Mouse (Mus musculus) kidney, adult 2 months (tissue): ENCODE measurements at regions not wholly inside any gene's neighbourhood (a gene's known extent, or its start where the extent isn't known, plus 50 kb on each side); places are given as distances from the start of the nearest gene placed in this dataset.

Experiments used
- DNase-seq: peaks from one replicate; pipeline ENCODE4 v3.0.0; 2021
- H3K27ac ChIP-seq: fragments of 200-500 bp; 2 replicates; pipeline ENCODE4 v1.5.1; 2012; ENCODE audit warnings: low read depth, low read length, control low read depth, inconsistent platforms; ENCODE audit not compliant: insufficient read depth
- H3K27me3 ChIP-seq: fragments of 200-500 bp; replicated peaks from 2 replicates; pipeline ENCODE4 v1.6.1; 2012; ENCODE audit warnings: mild to moderate bottlenecking, moderate library complexity, low read length, inconsistent platforms; ENCODE audit not compliant: control insufficient read depth, insufficient read depth
- H3K36me3 ChIP-seq: fragments of 200-500 bp; 2 replicates; pipeline ENCODE4 v1.6.1; 2012; ENCODE audit warnings: mild to moderate bottlenecking, moderate library complexity, low read length, inconsistent platforms; ENCODE audit not compliant: control insufficient read depth, insufficient read depth
- H3K4me1 ChIP-seq: fragments of 200-500 bp; 2 replicates; pipeline ENCODE4 v1.6.1; 2011; ENCODE audit warnings: low read length; ENCODE audit not compliant: control insufficient read depth, insufficient read depth
- H3K4me3 ChIP-seq: fragments of 200-500 bp; 2 replicates; pipeline ENCODE4 v1.5.1; 2011; ENCODE audit warnings: mild to moderate bottlenecking, low read depth, low read length, control low read depth; ENCODE audit not compliant: insufficient read depth
- CTCF ChIP-seq: fragments of 200-500 bp; conservative IDR thresholded peaks from 2 replicates; pipeline ENCODE4 v1.5.1; 2011; ENCODE audit warnings: low read depth, mild to moderate bottlenecking, control low read depth, low read length, moderate library complexity, mixed read lengths; ENCODE audit not compliant: insufficient read depth, insufficient read length
- POLR2A ChIP-seq: fragments of 200-500 bp; IDR thresholded peaks from one replicate; pipeline ENCODE4 v1.6.1; 2011; ENCODE audit warnings: low read depth, low read length, control low read depth
- WGBS: fragments of 180-500 bp; shearing (Covaris S2); methylation state at CpG from one replicate; pipeline ENCODE4 v1.1.7; 2018; 5-methylcytosine and 5-hydroxymethylcytosine counted together

DNA sequence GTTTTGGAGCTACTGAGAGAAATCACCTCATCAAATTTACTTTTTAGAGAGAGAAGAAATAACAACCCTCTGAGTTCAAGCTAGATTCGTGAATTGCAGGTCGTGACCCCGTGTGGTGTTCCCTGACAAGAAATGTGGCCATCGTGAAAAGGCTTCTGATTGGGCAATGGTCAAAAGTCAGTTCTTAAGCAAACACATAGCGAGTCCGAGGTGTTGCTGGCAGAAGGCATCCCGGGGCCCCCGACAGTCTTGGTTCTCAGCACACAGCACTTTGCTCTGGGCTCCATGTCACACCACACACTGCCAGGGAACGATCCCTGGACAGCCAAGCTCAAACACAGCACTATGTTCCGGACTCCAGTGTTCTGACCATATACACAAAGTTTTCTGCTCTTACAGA is 320.0 kb downstream of the Etnk1 start:
- no peak for TF ChIP-seq POLR2A
- no peak for TF ChIP-seq CTCF
- WGBS, result 70% methylated on average over 10 of the region's 10 CpGs
- no peak for DNase-seq
- H3K4me1 ChIP-seq, result no peaks in the 10 kb centered on the region
- no peaks in the 10 kb centered on the region for H3K36me3 ChIP-seq
- H3K27me3 ChIP-seq, result no peaks in the 10 kb centered on the region
- H3K27ac ChIP-seq, result no peak overlapping the region
- H3K4me3 ChIP-seq, result no peak overlapping the region

DNA sequence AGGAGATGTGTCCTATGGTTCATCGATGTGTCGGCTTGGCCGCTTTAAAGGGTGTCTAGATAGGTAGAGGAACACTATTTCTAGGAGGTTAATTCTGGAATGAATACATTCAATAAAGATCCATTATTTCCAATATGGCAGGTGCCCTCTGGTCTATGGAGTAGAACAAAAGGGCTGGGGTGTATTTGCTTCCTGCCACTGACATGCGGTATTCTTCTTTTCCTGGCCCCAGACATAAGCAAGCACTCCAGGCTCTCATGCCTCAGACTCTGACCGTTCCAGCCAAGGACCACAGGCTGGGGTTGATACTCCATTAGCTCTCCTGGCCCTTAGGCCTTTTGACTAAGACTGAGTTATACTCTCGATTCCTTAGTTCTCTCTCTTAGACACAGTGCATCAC is 323.0 kb downstream of the Etnk1 start:
- Histone ChIP-seq H3K36me3 (no peaks in the 10 kb centered on the region), H3K27ac (no peak overlapping the region), H3K4me1 (no peaks in the 10 kb centered on the region), H3K27me3 (no peaks in the 10 kb centered on the region), H3K4me3 (no peak overlapping the region)
- no peak for TF ChIP-seq CTCF
- no peak for TF ChIP-seq POLR2A
- WGBS, result 94% methylated on average over 6 of the region's 6 CpGs
- no peak for DNase-seq

DNA sequence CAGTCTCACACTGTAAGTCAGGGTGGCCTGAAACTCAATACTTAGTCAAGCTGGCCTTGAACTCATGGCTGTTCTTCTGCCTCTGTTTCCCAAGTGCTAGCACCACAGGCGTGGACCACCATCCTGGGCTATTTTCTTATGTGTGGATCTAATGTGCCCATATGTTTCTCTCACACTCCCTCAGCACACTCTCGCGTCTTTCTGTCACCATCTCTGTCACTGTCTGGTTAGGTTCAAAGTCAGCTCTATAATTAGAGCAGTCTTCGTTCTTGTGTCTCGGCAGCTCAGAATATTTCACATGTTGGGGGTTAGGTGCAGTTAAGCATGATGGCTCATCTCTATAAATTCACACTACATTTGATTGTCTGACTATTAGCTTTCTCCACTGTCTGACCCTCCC is 324.4 kb downstream of the Etnk1 start:
- Histone ChIP-seq H3K27ac (no peak overlapping the region), H3K4me1 (no peaks in the 10 kb centered on the region), H3K4me3 (no peak overlapping the region), H3K27me3 (no peaks in the 10 kb centered on the region), H3K36me3 (no peaks in the 10 kb centered on the region)
- TF ChIP-seq CTCF (no peak), POLR2A (no peak)
- 94% methylated on average over 5 of the region's 5 CpGs for WGBS
- DNase-seq, result no peak

DNA sequence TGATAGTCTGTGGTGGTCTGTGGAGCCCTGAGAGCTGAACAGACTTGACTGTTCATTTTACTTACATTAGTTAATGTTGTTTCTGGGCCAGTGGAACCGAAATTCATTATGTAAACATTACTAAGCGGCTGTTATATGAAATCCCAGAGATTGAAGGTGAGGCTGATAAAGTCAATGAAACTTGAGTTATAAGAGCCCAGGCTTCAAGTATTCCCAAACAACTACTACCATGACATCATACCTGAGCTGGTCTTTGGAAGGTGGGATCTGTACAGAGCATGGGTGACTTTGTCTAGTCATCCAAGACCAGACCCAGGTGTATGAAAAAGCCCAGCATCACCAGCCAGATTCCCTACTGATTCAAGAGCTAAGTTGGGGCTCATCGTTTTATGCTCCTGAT is 326.5 kb downstream of the Etnk1 start:
- TF ChIP-seq CTCF (no peak), POLR2A (no peak)
- no peak for DNase-seq
- H3K4me3 ChIP-seq, result no peak overlapping the region
- H3K4me1 ChIP-seq, result no peaks in the 10 kb centered on the region
- H3K27ac ChIP-seq, result no peak overlapping the region
- no peaks in the 10 kb centered on the region for H3K27me3 ChIP-seq
- WGBS, result 91% methylated on average over 3 of the region's 3 CpGs
- H3K36me3 ChIP-seq, result no peaks in the 10 kb centered on the region

DNA sequence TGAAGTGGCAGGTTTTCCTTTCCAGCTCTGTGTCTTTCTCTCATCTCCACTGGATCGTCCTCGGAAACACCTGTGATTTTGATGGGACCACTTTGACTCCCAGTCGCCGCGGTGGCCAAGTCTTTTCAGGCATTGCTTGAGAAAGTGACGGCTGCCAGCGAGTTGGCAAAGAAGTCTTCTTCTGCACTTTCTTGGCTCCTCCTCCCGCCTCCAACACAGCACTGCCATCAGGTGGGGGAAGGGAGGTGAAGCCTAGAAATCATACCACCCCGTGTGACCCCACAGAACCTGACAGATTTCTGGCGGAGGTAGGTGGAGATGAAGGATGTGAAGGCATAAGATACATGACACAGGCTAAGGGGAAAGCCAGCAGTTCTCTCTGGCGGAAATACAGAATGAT is 327.3 kb downstream of the Etnk1 start:
- no peaks in the 10 kb centered on the region for H3K36me3 ChIP-seq
- TF ChIP-seq CTCF (no peak), POLR2A (no peak)
- H3K27ac ChIP-seq, result no peak overlapping the region
- 63% methylated on average over 11 of the region's 11 CpGs for WGBS
- no peaks in the 10 kb centered on the region for H3K4me1 ChIP-seq
- DNase-seq, result no peak
- no peaks in the 10 kb centered on the region for H3K27me3 ChIP-seq
- no peak overlapping the region for H3K4me3 ChIP-seq

DNA sequence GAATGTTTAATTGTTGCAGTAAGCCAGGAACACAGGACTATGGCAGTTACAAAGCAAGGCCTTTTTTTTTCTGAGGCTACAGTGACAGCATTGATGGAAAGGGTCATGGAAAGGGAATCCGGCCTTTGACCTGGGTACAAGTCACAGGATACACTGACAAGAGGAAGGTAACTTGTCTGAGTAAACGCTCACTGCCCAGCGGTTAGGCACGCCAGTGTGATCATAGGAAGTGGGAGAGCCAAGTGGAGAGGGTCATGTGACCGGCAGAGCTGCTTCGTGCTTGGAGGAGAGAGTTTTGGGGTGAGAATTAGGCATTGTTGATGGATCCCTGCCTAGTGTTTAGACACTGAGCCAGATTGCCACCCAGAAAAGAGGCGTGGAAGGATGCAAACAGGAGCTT is 327.9 kb downstream of the Etnk1 start:
- DNase-seq, result no peak

DNA sequence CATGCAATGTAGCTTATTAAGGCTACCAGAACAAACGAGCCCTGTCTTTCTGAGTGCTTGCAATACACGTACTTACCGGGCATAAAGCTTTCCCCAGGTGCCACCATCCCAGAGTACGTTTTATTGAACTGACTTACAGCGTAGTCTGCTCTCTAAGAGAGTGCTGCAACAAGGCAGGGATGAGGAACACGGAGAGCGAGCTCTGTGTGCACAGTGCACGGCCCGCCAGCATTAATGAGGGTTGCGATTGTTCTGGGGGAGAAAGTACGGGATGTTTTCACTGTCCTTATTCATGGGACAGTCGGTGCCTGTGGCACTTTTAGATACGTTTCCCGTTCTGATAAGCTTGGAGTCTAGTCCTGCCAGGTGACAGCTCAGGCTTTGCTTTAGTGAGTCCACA is 331.7 kb downstream of the Etnk1 start:
- Histone ChIP-seq H3K27me3 (no peaks in the 10 kb centered on the region), H3K4me1 (no peaks in the 10 kb centered on the region), H3K36me3 (no peaks in the 10 kb centered on the region), H3K4me3 (no peak overlapping the region), H3K27ac (no peak overlapping the region)
- WGBS, result 64% methylated on average over 14 of the region's 14 CpGs
- TF ChIP-seq POLR2A, result no peak
- no peak for TF ChIP-seq CTCF
- DNase-seq, result no peak

More for the DNA sequence above, 327.9 kb downstream of the Etnk1 start:
- H3K36me3 ChIP-seq, result no peaks in the 10 kb centered on the region
- TF ChIP-seq POLR2A, result no peak
- TF ChIP-seq CTCF, result no peak
- no peaks in the 10 kb centered on the region for H3K4me1 ChIP-seq
- no peak overlapping the region for H3K4me3 ChIP-seq
- no peak overlapping the region for H3K27ac ChIP-seq
- no peaks in the 10 kb centered on the region for H3K27me3 ChIP-seq
- 25% methylated on average over 7 of the region's 7 CpGs for WGBS
